In genomic region chr2:128125635-128126470, GRCm38 (mm10) we compare ENCODE assay signal across 8 mouse cellular contexts. TPM values are rescaled to one million over a fixed set of nuclear protein-coding genes. Genes with fewer than 3 reads are reported as not detected.
DNase-seq lines count a peak whose midpoint lies in the region; ATAC-seq and TF ChIP-seq lines count a peak whose summit lies in the region.

TSS of gene Bcl2l11 (plus strand) at chr2:128126038.

- no peaks in the 10 kb centered on the region for H3K9me3 ChIP-seq in lung, embryonic 15.5 days

- under 1% methylated on average over 76 of the region's 76 CpGs for WGBS in lung, embryonic 15.5 days
- under 1% methylated on average over 76 of the region's 76 CpGs for WGBS in olfactory bulb, adult 2 months
- WGBS in thymus, adult 2 months = under 1% methylated on average over 76 of the region's 76 CpGs

- H3K27ac ChIP-seq in lung, embryonic 15.5 days = peak within 1 kb of the TSS; percentile 96
- H3K27ac ChIP-seq in olfactory bulb, adult 2 months (ENCODE audit: insufficient read depth, low read depth, low read length) = peak within 1 kb of the TSS; percentile 7; the same call in 1 of the 2 replicates
- 0 out of 2 replicates have a peak within 1 kb of the TSS, but pooled peaks have one; percentile 4 for H3K27ac ChIP-seq in thymus, adult 2 months (ENCODE audit: control insufficient read depth, insufficient read depth, low read length)

- H3K27me3 ChIP-seq in lung, embryonic 15.5 days = peaks cover 27% of the 10 kb centered on the region
- H3K27me3 ChIP-seq in thymus, adult 2 months (ENCODE audit: control insufficient read depth, insufficient read depth, low read length) = peaks cover 21% of the 10 kb centered on the region

- DNase-seq in MEL-GATA-1-ER (ENCODE audit: extremely low read depth, low read depth) = peak; percentile 80
- peak; percentile 83 for DNase-seq in cerebellum, adult 9-10 months
- peak; percentile 74 for DNase-seq in layer of hippocampus, adult 9-10 months (ENCODE audit: low spot score)
- peak; percentile 98 for DNase-seq in thymus, adult 2 months

- peak within 1 kb of the TSS; percentile 81 for H3K9ac ChIP-seq in lung, embryonic 15.5 days

- ATAC-seq in frontal cortex, adult (ENCODE audit: low TSS enrichment) = peak; percentile 41
- ATAC-seq in hematopoietic stem cell, adult 5-6 weeks (replicated peaks in 1 of 2; ENCODE audit: insufficient read depth in 1 of 2, low FRiP score in 2 of 2, low TSS enrichment in 1 of 2, low read depth in 1 of 2, poor library complexity in 2 of 2, severe bottlenecking in 2 of 2) = peak; percentile 60 to 69
- ATAC-seq in lung, embryonic 15.5 days (ENCODE audit: borderline replicate concordance, extremely low read depth, low FRiP score, low TSS enrichment) = peak; percentile 89

- peak; percentile 35; the same call in 1 of the 2 replicates for TF ChIP-seq CTCF in olfactory bulb, adult 2 months (IDR thresholded peaks at IDR 0.05; ENCODE audit: insufficient read depth, low read depth, low read length)
- 0 out of 2 replicates have a peak, but pooled peaks have one; percentile 57 for TF ChIP-seq CTCF in thymus, adult 2 months (IDR thresholded peaks at IDR 0.05; ENCODE audit: borderline replicate concordance, control insufficient read depth, extremely low read depth, insufficient read depth, low read length, poor library complexity)

- peaks cover 50% of the 10 kb centered on the region for H3K4me1 ChIP-seq in lung, embryonic 15.5 days
- peaks cover 46% of the 10 kb centered on the region for H3K4me1 ChIP-seq in olfactory bulb, adult 2 months (ENCODE audit: control insufficient read depth, insufficient read depth, low read length)
- H3K4me1 ChIP-seq in thymus, adult 2 months (replicated peaks; ENCODE audit: control insufficient read depth, insufficient read depth, low read length) = peaks cover 35% of the 10 kb centered on the region

- peak; percentile 76 for TF ChIP-seq POLR2A in olfactory bulb, adult 2 months (IDR thresholded peaks at IDR 0.05; ENCODE audit: insufficient read depth, low read depth, low read length)
- TF ChIP-seq POLR2A in thymus, adult 2 months (IDR thresholded peaks at IDR 0.05; ENCODE audit: control insufficient read depth, extremely low read depth, insufficient read depth, low read length, poor library complexity) = peak; percentile 98

- peaks cover 15% of the 10 kb centered on the region for H3K36me3 ChIP-seq in lung, embryonic 15.5 days
- H3K36me3 ChIP-seq in thymus, adult 2 months (ENCODE audit: control insufficient read depth, insufficient read depth, low read length) = no peaks in the 10 kb centered on the region

- H3K4me2 ChIP-seq in lung, embryonic 15.5 days = peak within 1 kb of the TSS; percentile 96

- H3K4me3 ChIP-seq in lung, embryonic 15.5 days = peak within 1 kb of the TSS; percentile 70
- H3K4me3 ChIP-seq in olfactory bulb, adult 2 months (ENCODE audit: insufficient read depth, low read depth, low read length) = peak within 1 kb of the TSS; percentile 76
- H3K4me3 ChIP-seq in thymus, adult 2 months (ENCODE audit: control insufficient read depth, insufficient read depth, low read length) = peak within 1 kb of the TSS; percentile 76

RNA-seq across cellular contexts. Expression of gene Bcl2l11, which starts in this region (rescaled TPM):
- total RNA-seq in hematopoietic stem cell, adult 5-6 weeks (2017) = 57.4 and 78.4 TPM in 2 replicates
- 29.2 and 29.4 TPM in 2 replicates for polyA plus RNA-seq in lung, embryonic 15.5 days (2015; fragmentation: Nextera tagmentation; extraction: Ambion mirVana)
- polyA plus RNA-seq in olfactory bulb, adult 2 months (2012; ENCODE audit: insufficient read depth, insufficient read length, low replicate concordance, missing spikeins) = not detected in 2 replicates
- polyA plus RNA-seq in thymus, adult 2 months (2012; rRNA removed) = 54.4 and 63.3 TPM in 2 replicates

Comparison
In these comparisons a context has a peak if more than half of its experiments do, and no peak if none do; other contexts are left out.
1. Peak in every context shown above with its lines: DNase-seq, ATAC-seq, H3K4me3 ChIP-seq and H3K27ac ChIP-seq.
2. RNA of gene Bcl2l11 (polyA plus RNA-seq): 54.4 to 63.3 TPM in thymus, adult 2 months and 29.2 to 29.4 TPM in lung, embryonic 15.5 days; not detected in olfactory bulb, adult 2 months; every median in the first group is over 10 times any median in the second.
3. H3K27ac ChIP-seq: peak in every context shown above with its lines; median percentile 96 in lung, embryonic 15.5 days; 7 in olfactory bulb, adult 2 months; 4 in thymus, adult 2 months.